Mouse (Mus musculus) liver, embryonic 14.5 days (tissue): Measurements from ENCODE around the gene Bspry. TPM values are rescaled to one million over a fixed set of nuclear protein-coding genes. Genes with fewer than 3 reads are reported as not detected.

Source experiments
- ATAC-seq: fragments of 200-750 bp; cut with Nextera tagmentation; 2 replicates; pipeline ENCODE4 v1.8.0; 2017; ENCODE audit warnings: moderate number of reproducible peaks, mild to moderate bottlenecking, moderate library complexity; ENCODE audit not compliant: insufficient read depth
- DNase-seq, 3 experiments: peaks; one replicate each; pipeline ENCODE4 v3.0.0-alpha.2; 2012 to 2013; ENCODE audit warnings: low read depth in 3 of 3, low spot score in 3 of 3
- H3K27ac ChIP-seq: fragments of 300-500 bp; sonication (generic); 2 replicates; pipeline ENCODE4 v1.5.1; 2014; ENCODE audit warnings: moderate library complexity, mild to moderate bottlenecking, control low read depth, inconsistent platforms
- H3K27me3 ChIP-seq: fragments of 300-500 bp; sonication (generic); 2 replicates; pipeline ENCODE4 v1.6.1; 2014; ENCODE audit warnings: mild to moderate bottlenecking, low read length, moderate library complexity; ENCODE audit not compliant: control insufficient read depth, insufficient read depth
- H3K36me3 ChIP-seq: fragments of 300-500 bp; sonication (generic); replicated peaks from 2 replicates; pipeline ENCODE4 v1.6.1; 2014; ENCODE audit warnings: low read depth; ENCODE audit not compliant: control insufficient read depth, insufficient read depth
- H3K4me1 ChIP-seq, 2 experiments: fragments of 200-500 bp in 1 of 2; fragments of 300-500 bp in 1 of 2; sonication (generic) in 1 of 2; replicated peaks; 2 replicates each; pipeline ENCODE4 v1.6.1; 2012 to 2014; ENCODE audit warnings: antibody characterized with exemption in 1 of 2, inconsistent platforms in 1 of 2, low read length in 1 of 2; ENCODE audit not compliant: control insufficient read depth in 2 of 2, insufficient read depth in 2 of 2
- H3K4me2 ChIP-seq: fragments of 300-500 bp; sonication (generic); 2 replicates; pipeline ENCODE4 v1.6.1; 2014; ENCODE audit warnings: low read depth, mild to moderate bottlenecking, control low read depth, moderate library complexity
- H3K4me3 ChIP-seq, 2 experiments: fragments of 200-500 bp in 1 of 2; fragments of 300-500 bp in 1 of 2; sonication (generic) in 1 of 2; 2 replicates each; pipeline ENCODE4 v1.5.1; 2012 to 2014; ENCODE audit warnings: low read depth in 2 of 2, low read length in 2 of 2, mild to moderate bottlenecking in 2 of 2, control low read depth in 1 of 2, inconsistent platforms in 1 of 2, moderate library complexity in 1 of 2; ENCODE audit not compliant: insufficient read depth in 1 of 2
- H3K9ac ChIP-seq: fragments of 300-500 bp; sonication (generic); replicated peaks from 2 replicates; pipeline ENCODE4 v1.6.1; 2014; ENCODE audit warnings: mild to moderate bottlenecking, control low read depth, moderate library complexity
- H3K9me3 ChIP-seq: fragments of 300-500 bp; sonication (generic); 2 replicates; pipeline ENCODE4 v1.6.1; 2016; ENCODE audit warnings: low read length, mixed read lengths; ENCODE audit not compliant: control insufficient read depth
- CTCF ChIP-seq: IDR thresholded peaks from 2 replicates; pipeline ENCODE4 v1.5.1; 2016; ENCODE audit warnings: antibody characterized with exemption, low read depth, control low read depth
- EP300 ChIP-seq: IDR thresholded peaks from 2 replicates; pipeline ENCODE4 v1.6.1; 2016; ENCODE audit warnings: antibody characterized with exemption, low read depth
- WGBS: fragments of 180-500 bp; shearing (Covaris S2); extraction: QIAGEN DNeasy Blood & Tissue Kit; methylation state at CpG from one replicate; pipeline ENCODE4 v1.1.7; 2014; ENCODE audit not compliant: insufficient replicate concordance; 5-methylcytosine and 5-hydroxymethylcytosine counted together
- polyA plus RNA-seq, 2 experiments: library from polyadenylated mRNA; depleted of rRNA in 1 of 2; stranded (reverse) in 1 of 2; unstranded in 1 of 2; fragments of >200 nt; fragmentation: Nextera tagmentation in 1 of 2; extraction: Ambion mirVana in 1 of 2; gene quantifications; 2 replicates each; pipeline versions ENCODE4 v1.2.1 to v1.2.3; 2012 to 2014

Gene Bspry
- polyA plus RNA-seq, 2 experiments, result 0.17 to 0.19 TPM

GRCm38 (mm10) chr4:62517538-62518415, 37.9 kb downstream of the Bspry start:
- Histone ChIP-seq H3K27ac (peak overlapping the region; percentile 98), H3K9ac (peak overlapping the region; percentile 100), H3K4me3 (peak overlapping the region; percentile 92 to 98), H3K9me3 (no peaks in the 10 kb centered on the region), H3K4me2 (peak overlapping the region; percentile 87), H3K36me3 (peaks cover 34% of the 10 kb centered on the region), H3K27me3 (no peaks in the 10 kb centered on the region), H3K4me1 (peaks cover 21 to 42% of the 10 kb centered on the region in 2 experiments)
- ATAC-seq, result no peak
- no peak for DNase-seq
- 33% methylated on average over 10 of the region's 10 CpGs for WGBS
- TF ChIP-seq EP300 (no peak), CTCF (peak; percentile 10; the same call in 1 of the 2 replicates)

GRCm38 (mm10) chr4:62518416-62519121, 38.7 kb downstream of the Bspry start:
- TF ChIP-seq CTCF (peak; percentile 15; the same call in 1 of the 2 replicates), EP300 (no peak)
- Histone ChIP-seq H3K4me1 (peaks cover 17 to 37% of the 10 kb centered on the region in 2 experiments), H3K4me3 (peak overlapping the region; percentile 92 to 98), H3K9ac (peak overlapping the region; percentile 100), H3K9me3 (no peaks in the 10 kb centered on the region), H3K4me2 (peak overlapping the region; percentile 87), H3K27ac (peak overlapping the region; percentile 98), H3K27me3 (no peaks in the 10 kb centered on the region), H3K36me3 (peaks cover 30% of the 10 kb centered on the region)
- 28% methylated on average over 13 of the region's 13 CpGs for WGBS
- DNase-seq (no peak), ATAC-seq (no peak)

- TF ChIP-seq EP300, result no peak
- H3K27me3 ChIP-seq, result no peaks in the 10 kb centered on the region
- peaks cover 23% of the 10 kb centered on the region for H3K36me3 ChIP-seq
- DNase-seq (no peak), ATAC-seq (peak; percentile 14)
- H3K9ac ChIP-seq, result peak overlapping the region; percentile 100
- 2% methylated on average over 26 of the region's 26 CpGs for WGBS
- H3K4me2 ChIP-seq, result peak overlapping the region; percentile 87
- peak overlapping the region; percentile 92 to 98 for H3K4me3 ChIP-seq
- peaks cover 13 to 36% of the 10 kb centered on the region in 2 experiments for H3K4me1 ChIP-seq
- H3K9me3 ChIP-seq, result no peaks in the 10 kb centered on the region
- peak overlapping the region; percentile 98 for H3K27ac ChIP-seq
Measured at GRCm38 (mm10) chr4:62519122-62519848, 39.4 kb downstream of the Bspry start.

DNA sequence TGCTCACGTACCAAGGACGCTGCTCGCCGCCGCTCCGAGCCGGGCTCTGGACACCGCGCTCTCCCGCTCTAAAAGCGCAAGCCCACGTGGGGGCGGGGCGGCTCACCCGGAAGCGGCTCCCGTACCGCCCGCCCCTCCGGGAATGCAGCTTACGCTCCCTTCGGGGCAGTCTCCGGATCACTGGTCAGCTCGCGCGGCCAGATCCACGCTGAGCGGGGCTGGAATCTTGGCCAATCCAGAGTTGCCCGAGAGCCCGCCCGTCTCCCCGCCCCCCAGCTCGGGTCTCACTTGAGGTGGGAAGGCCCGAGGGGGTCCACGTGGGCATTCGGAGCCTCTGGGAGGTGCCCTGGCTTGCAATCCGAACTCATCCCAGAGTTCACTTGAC, 40.0 kb downstream of the Bspry start, which contains the start of gene Alad:
Gene Alad, minus strand, starts transcription at position 70 of the 385 bp plus-strand sequence.
- peak; percentile 74 to 88 (median 77) for DNase-seq
- WGBS, result under 1% methylated on average over 37 of the region's 37 CpGs
- Histone ChIP-seq H3K9me3 (no peaks in the 10 kb centered on the region), H3K27ac (peak within 1 kb of the TSS; percentile 98), H3K4me3 (peak within 1 kb of the TSS; percentile 92 to 98), H3K36me3 (peaks cover 20% of the 10 kb centered on the region), H3K4me1 (peaks cover 13 to 35% of the 10 kb centered on the region in 2 experiments), H3K4me2 (peak within 1 kb of the TSS; percentile 87), H3K27me3 (no peaks in the 10 kb centered on the region), H3K9ac (peak within 1 kb of the TSS; percentile 100)
- peak; percentile 56 for ATAC-seq
- TF ChIP-seq CTCF, result no peak
